7 mouse cellular contexts compared by ENCODE assay signal in genomic region chr12:33280805-33281204, GRCm38 (mm10).
DNase-seq lines count a peak whose midpoint lies in the region; ATAC-seq and TF ChIP-seq lines count a peak whose summit lies in the region.

No protein-coding gene starts in this region.

- no peak overlapping the region for H3K27ac ChIP-seq in hindbrain, embryonic 12.5 days
- H3K27ac ChIP-seq in spleen, adult 2 months (ENCODE audit: insufficient read depth, low read length): no peak overlapping the region

- 0 out of 2 replicates have a peak, but pooled peaks have one; percentile 14 for ATAC-seq in hindbrain, embryonic 12.5 days (ENCODE audit: low FRiP score)

- H3K4me2 ChIP-seq in hindbrain, embryonic 12.5 days (replicated peaks): no peak overlapping the region

- no peaks in the 10 kb centered on the region for H3K9me3 ChIP-seq in hindbrain, embryonic 12.5 days (replicated peaks)

- DNase-seq in urinary bladder, adult 2 months (ENCODE audit: low spot score): peak; percentile 35
- no peak for DNase-seq in urinary bladder, postnatal 10 days (ENCODE audit: low spot score)
- DNase-seq in adrenal gland, postnatal 10 days: peak; percentile 85
- peak; percentile 42 for DNase-seq in embryo, embryonic 11.5 days (ENCODE audit: low read depth, low spot score)
- DNase-seq in lung, postnatal 25 days (ENCODE audit: low spot score): peak; percentile 67
- DNase-seq in spleen, adult 2 months (ENCODE audit: low read depth in 1 of 2, low spot score in 2 of 2): peak; percentile 33 to 70

- H3K4me1 ChIP-seq in hindbrain, embryonic 12.5 days: peaks cover 10% of the 10 kb centered on the region
- no peaks in the 10 kb centered on the region; the same call in 1 of the 2 replicates for H3K4me1 ChIP-seq in spleen, adult 2 months (ENCODE audit: control insufficient read depth, insufficient read depth, insufficient read length)

- TF ChIP-seq POLR2A in spleen, adult 2 months (IDR thresholded peaks at IDR 0.05; ENCODE audit: low read depth, low read length): no peak

- no peak overlapping the region for H3K9ac ChIP-seq in hindbrain, embryonic 12.5 days

- H3K36me3 ChIP-seq in hindbrain, embryonic 12.5 days: no peaks in the 10 kb centered on the region
- H3K36me3 ChIP-seq in spleen, adult 2 months (ENCODE audit: control insufficient read depth, insufficient read depth, low read length): no peaks in the 10 kb centered on the region

- peak; percentile 86; the same call in 1 of the 2 replicates for TF ChIP-seq CTCF in spleen, adult 2 months (IDR thresholded peaks at IDR 0.05; ENCODE audit: extremely low read depth, insufficient read depth, insufficient read length, insufficient replicate concordance)

- no peak overlapping the region for H3K4me3 ChIP-seq in hindbrain, embryonic 12.5 days
- H3K4me3 ChIP-seq in spleen, adult 2 months (ENCODE audit: extremely low read depth, insufficient read depth, insufficient read length): no peak overlapping the region

- no peaks in the 10 kb centered on the region for H3K27me3 ChIP-seq in hindbrain, embryonic 12.5 days
- H3K27me3 ChIP-seq in spleen, adult 2 months (ENCODE audit: control insufficient read depth, insufficient read depth, low read length): no peaks in the 10 kb centered on the region

- WGBS in hindbrain, embryonic 12.5 days: 21% methylated on average over 2 of the region's 2 CpGs
- 19% methylated on average over 2 of the region's 2 CpGs for WGBS in spleen, adult 2 months
